Mouse (Mus musculus): ENCODE data around the gene Pdhx. TPM values are rescaled to one million over a fixed set of nuclear protein-coding genes. Genes with fewer than 3 reads are reported as not detected.
A peak's percentile ranks its signal among the peaks of the same experiment; 100 is the strongest.

The Pdhx gene
- polyA plus RNA-seq, 1 experiment = 20.3 TPM

GRCm38 (mm10) chr2:103066683-103067551 lies 6.4 kb downstream of the Pdhx start:
- TF ChIP-seq POLR2A (IDR thresholded peaks at IDR 0.05; ENCODE audit: low read depth, low read length) = no peak
- TF ChIP-seq CTCF (IDR thresholded peaks at IDR 0.05; ENCODE audit: borderline replicate concordance, insufficient read depth, low read length) = no peak
- H3K27ac ChIP-seq (ENCODE audit: insufficient read depth, low read length) = no peak overlapping the region
- peaks cover 4% of the 10 kb centered on the region for H3K4me1 ChIP-seq (ENCODE audit: control insufficient read depth, insufficient read depth, low read length)
- H3K4me3 ChIP-seq (ENCODE audit: insufficient read depth, low read length) = no peak overlapping the region

GRCm38 (mm10) chr2:103062865-103063264 lies 10.4 kb downstream of the Pdhx start:
- H3K4me3 ChIP-seq (ENCODE audit: insufficient read depth, low read length) = no peak overlapping the region
- H3K27ac ChIP-seq (ENCODE audit: insufficient read depth, low read length) = no peak overlapping the region
- TF ChIP-seq POLR2A (IDR thresholded peaks at IDR 0.05; ENCODE audit: low read depth, low read length) (no peak), CTCF (IDR thresholded peaks at IDR 0.05; ENCODE audit: borderline replicate concordance, insufficient read depth, low read length) (0 out of 2 replicates have a peak, but pooled peaks have one; percentile 8)
- peaks cover 6% of the 10 kb centered on the region for H3K4me1 ChIP-seq (ENCODE audit: control insufficient read depth, insufficient read depth, low read length)

- Histone ChIP-seq H3K4me1 (ENCODE audit: control insufficient read depth, insufficient read depth, low read length) (peaks cover 6% of the 10 kb centered on the region), H3K27ac (ENCODE audit: insufficient read depth, low read length) (no peak overlapping the region), H3K4me3 (ENCODE audit: insufficient read depth, low read length) (no peak overlapping the region)
- TF ChIP-seq CTCF (IDR thresholded peaks at IDR 0.05; ENCODE audit: borderline replicate concordance, insufficient read depth, low read length) = no peak
- no peak for TF ChIP-seq POLR2A (IDR thresholded peaks at IDR 0.05; ENCODE audit: low read depth, low read length)
Measured at GRCm38 (mm10) chr2:103058266-103058665, 15.0 kb downstream of the Pdhx start.

GRCm38 (mm10) chr2:103055820-103056219 lies 17.5 kb downstream of the Pdhx start:
- Histone ChIP-seq H3K4me1 (ENCODE audit: control insufficient read depth, insufficient read depth, low read length) (peaks cover 4% of the 10 kb centered on the region), H3K27ac (ENCODE audit: insufficient read depth, low read length) (no peak overlapping the region), H3K4me3 (ENCODE audit: insufficient read depth, low read length) (no peak overlapping the region)
- TF ChIP-seq CTCF (IDR thresholded peaks at IDR 0.05; ENCODE audit: borderline replicate concordance, insufficient read depth, low read length) = no peak
- TF ChIP-seq POLR2A (IDR thresholded peaks at IDR 0.05; ENCODE audit: low read depth, low read length) = no peak

GRCm38 (mm10) chr2:103051937-103052893 lies 21.1 kb downstream of the Pdhx start:
- Histone ChIP-seq H3K4me1 (ENCODE audit: control insufficient read depth, insufficient read depth, low read length) (no peaks in the 10 kb centered on the region), H3K27ac (ENCODE audit: insufficient read depth, low read length) (no peak overlapping the region), H3K4me3 (ENCODE audit: insufficient read depth, low read length) (no peak overlapping the region)
- TF ChIP-seq POLR2A (IDR thresholded peaks at IDR 0.05; ENCODE audit: low read depth, low read length) (no peak), CTCF (IDR thresholded peaks at IDR 0.05; ENCODE audit: borderline replicate concordance, insufficient read depth, low read length) (no peak)

GRCm38 (mm10) chr2:103045286-103045685 lies 28.0 kb downstream of the Pdhx start:
- Histone ChIP-seq H3K4me1 (ENCODE audit: control insufficient read depth, insufficient read depth, low read length) (no peaks in the 10 kb centered on the region), H3K4me3 (ENCODE audit: insufficient read depth, low read length) (no peak overlapping the region), H3K27ac (ENCODE audit: insufficient read depth, low read length) (no peak overlapping the region)
- no peak for TF ChIP-seq POLR2A (IDR thresholded peaks at IDR 0.05; ENCODE audit: low read depth, low read length)
- no peak for TF ChIP-seq CTCF (IDR thresholded peaks at IDR 0.05; ENCODE audit: borderline replicate concordance, insufficient read depth, low read length)

- no peak for TF ChIP-seq CTCF (IDR thresholded peaks at IDR 0.05; ENCODE audit: borderline replicate concordance, insufficient read depth, low read length)
- no peak for TF ChIP-seq POLR2A (IDR thresholded peaks at IDR 0.05; ENCODE audit: low read depth, low read length)
- H3K4me3 ChIP-seq (ENCODE audit: insufficient read depth, low read length) = no peak overlapping the region
- no peaks in the 10 kb centered on the region for H3K4me1 ChIP-seq (ENCODE audit: control insufficient read depth, insufficient read depth, low read length)
- H3K27ac ChIP-seq (ENCODE audit: insufficient read depth, low read length) = no peak overlapping the region
Measured at GRCm38 (mm10) chr2:103040896-103041295, 32.4 kb downstream of the Pdhx start.

- Histone ChIP-seq H3K4me1 (ENCODE audit: control insufficient read depth, insufficient read depth, low read length) (no peaks in the 10 kb centered on the region), H3K27ac (ENCODE audit: insufficient read depth, low read length) (no peak overlapping the region), H3K4me3 (ENCODE audit: insufficient read depth, low read length) (no peak overlapping the region)
- TF ChIP-seq POLR2A (IDR thresholded peaks at IDR 0.05; ENCODE audit: low read depth, low read length) (no peak), CTCF (IDR thresholded peaks at IDR 0.05; ENCODE audit: borderline replicate concordance, insufficient read depth, low read length) (no peak)
Measured at GRCm38 (mm10) chr2:103037831-103038230, 35.5 kb downstream of the Pdhx start.

GRCm38 (mm10) chr2:103022728-103023127 lies 50.6 kb downstream of the Pdhx start:
- Histone ChIP-seq H3K4me3 (ENCODE audit: insufficient read depth, low read length) (no peak overlapping the region), H3K27ac (ENCODE audit: insufficient read depth, low read length) (no peak overlapping the region), H3K4me1 (ENCODE audit: control insufficient read depth, insufficient read depth, low read length) (peaks cover 5% of the 10 kb centered on the region; the same call in 1 of the 2 replicates)
- TF ChIP-seq POLR2A (IDR thresholded peaks at IDR 0.05; ENCODE audit: low read depth, low read length) = no peak
- TF ChIP-seq CTCF (IDR thresholded peaks at IDR 0.05; ENCODE audit: borderline replicate concordance, insufficient read depth, low read length) = no peak
